Mouse (Mus musculus) ES-E14 (cell line): ENCODE data around the gene Drd2. TPM values are rescaled to one million over a fixed set of nuclear protein-coding genes. Genes with fewer than 3 reads are reported as not detected.

ENCODE experiments used
- DNase-seq: peaks from one replicate; pipeline ENCODE4 v3.0.0-alpha.2; 2013; ENCODE audit warnings: low read depth, low spot score
- H3K27ac ChIP-seq: 2 replicates; pipeline ENCODE4 v1.5.1; 2012; ENCODE audit warnings: low read depth, mild to moderate bottlenecking, low read length, moderate library complexity, mixed read lengths; ENCODE audit not compliant: poor library complexity, insufficient read depth, severe bottlenecking
- H3K36me3 ChIP-seq: 2 replicates; pipeline ENCODE4 v1.6.1; 2012; ENCODE audit warnings: mild to moderate bottlenecking, low read length, moderate library complexity, mixed read lengths; ENCODE audit not compliant: control insufficient read depth, poor library complexity, insufficient read depth, severe bottlenecking
- H3K4me1 ChIP-seq, 2 experiments: fragments of 150-350 bp in 1 of 2; sonication (generic) in 1 of 2; 2 replicates each; pipeline ENCODE4 v1.6.1; 2012; ENCODE audit warnings: low read length in 2 of 2, mild to moderate bottlenecking in 1 of 2, mixed read lengths in 1 of 2; ENCODE audit not compliant: control insufficient read depth in 2 of 2, insufficient read depth in 2 of 2, poor library complexity in 1 of 2
- H3K4me3 ChIP-seq, 2 experiments: fragments of 150-350 bp in 1 of 2; sonication (generic) in 1 of 2; 2 replicates each; pipeline ENCODE4 v1.5.1; 2012; ENCODE audit warnings: low read length in 2 of 2, low read depth in 1 of 2, mild to moderate bottlenecking in 1 of 2, mixed read lengths in 1 of 2; ENCODE audit not compliant: insufficient read depth in 1 of 2, poor library complexity in 1 of 2, severe bottlenecking in 1 of 2
- H3K9ac ChIP-seq: 2 replicates; pipeline ENCODE4 v1.6.1; 2012; ENCODE audit warnings: low read depth, mild to moderate bottlenecking, low read length, mixed read lengths; ENCODE audit not compliant: poor library complexity, insufficient read depth, severe bottlenecking
- H3K9me3 ChIP-seq: fragments of 150-350 bp; sonication (generic); 2 replicates; pipeline ENCODE4 v1.6.1; 2012; ENCODE audit warnings: low read depth, mild to moderate bottlenecking, low read length; ENCODE audit not compliant: control insufficient read depth, insufficient read depth
- CHD2 ChIP-seq: IDR thresholded peaks from 2 replicates; pipeline ENCODE4 v1.6.1; 2014; ENCODE audit warnings: mild to moderate bottlenecking, low read depth, low read length, inconsistent platforms
- HCFC1 ChIP-seq: IDR thresholded peaks from 2 replicates; pipeline ENCODE4 v1.6.1; 2012; ENCODE audit warnings: low read length, inconsistent platforms, borderline replicate concordance; ENCODE audit not compliant: insufficient read depth
- MAFK ChIP-seq: IDR thresholded peaks from 2 replicates; pipeline ENCODE4 v1.6.1; 2014; ENCODE audit warnings: mild to moderate bottlenecking, low read depth, low read length, inconsistent platforms; ENCODE audit not compliant: insufficient read depth
- ZC3H11A ChIP-seq: IDR thresholded peaks from 2 replicates; pipeline ENCODE4 v1.6.1; 2012; ENCODE audit warnings: low read depth, mild to moderate bottlenecking, inconsistent platforms, low read length, borderline replicate concordance
- ZNF384 ChIP-seq: IDR thresholded peaks from 2 replicates; pipeline ENCODE4 v1.6.1; 2012; ENCODE audit warnings: low read depth, low read length, inconsistent platforms
- in situ Hi-C, 2 experiments: fragments of 600-800 bp; cut with MboI; formaldehyde crosslinking; loops; one replicate each; pipeline ENCODE4 v1.15.1; 2025; ENCODE audit warnings: low sequenced_read_pairs in 2 of 2, inconsistent platforms in 1 of 2; ENCODE audit not compliant: unreplicated experiment in 2 of 2
- total RNA-seq: library from RNA; depleted of rRNA; stranded (reverse); fragments of 300-350 nt; gene quantifications from 2 replicates; pipeline ENCODE4 v1.2.3, GENCODE M21; 2012

Gene Drd2
- total RNA-seq, 1 experiment, result not detected

DNA sequence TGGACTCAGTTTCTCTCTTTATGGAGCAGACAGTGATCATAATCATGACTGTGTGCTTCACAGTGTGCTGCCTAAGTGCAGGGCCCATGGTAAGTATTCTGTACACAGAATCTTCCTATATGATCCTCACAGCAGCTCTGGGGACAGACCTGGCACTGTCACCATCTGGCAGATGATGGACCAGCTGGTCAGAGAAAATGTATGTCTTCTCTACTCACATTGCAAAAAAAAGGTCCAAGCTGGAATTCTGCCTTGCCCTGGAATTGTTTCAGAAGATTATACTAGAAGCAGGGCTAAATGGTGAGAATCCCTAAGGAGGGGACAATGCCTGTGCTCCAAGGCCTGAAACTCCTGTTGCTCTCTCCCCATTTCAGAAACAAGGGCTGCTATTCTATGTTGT is 55.6 kb downstream of the Drd2 start:
- no peak overlapping the region for H3K27ac ChIP-seq
- no peak overlapping the region for H3K9ac ChIP-seq
- TF ChIP-seq HCFC1, result no peak
- TF ChIP-seq ZNF384, result no peak
- no peak for TF ChIP-seq CHD2
- TF ChIP-seq MAFK, result no peak
- TF ChIP-seq ZC3H11A, result no peak
- no peak for DNase-seq
- no peak overlapping the region for H3K4me3 ChIP-seq
- H3K4me1 ChIP-seq, result 0 out of 4 replicates have a peak, but pooled peaks cover 0 to 2% of the 10 kb centered on the region in 2 experiments
- no peaks in the 10 kb centered on the region for H3K9me3 ChIP-seq
- in situ Hi-C loops, result no loop called here
- H3K36me3 ChIP-seq, result no peaks in the 10 kb centered on the region

DNA sequence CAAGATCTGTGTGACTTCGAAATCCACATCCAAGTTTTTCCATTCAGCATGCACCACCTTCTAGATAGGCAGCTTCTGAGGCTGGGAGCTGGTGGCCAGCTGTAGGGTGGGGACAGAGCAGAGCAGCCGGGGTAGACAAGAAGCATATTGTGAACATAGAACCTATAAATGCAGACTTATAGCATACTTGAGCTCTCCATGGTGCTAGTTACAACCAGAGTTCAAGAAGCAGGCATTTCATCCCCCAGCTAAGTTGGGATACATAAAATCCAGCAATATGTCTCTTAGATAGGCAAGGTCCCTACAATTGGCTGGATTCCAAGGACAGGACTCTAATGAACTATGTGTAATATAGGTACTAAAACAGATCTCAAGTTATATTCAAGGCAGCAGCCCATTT is 63.3 kb downstream of the Drd2 start:
- no peak overlapping the region for H3K27ac ChIP-seq
- no peak for TF ChIP-seq ZNF384
- no peak for TF ChIP-seq HCFC1
- TF ChIP-seq MAFK, result no peak
- in situ Hi-C loops, result no loop called here
- no peak overlapping the region for H3K9ac ChIP-seq
- no peak for DNase-seq
- H3K36me3 ChIP-seq, result no peaks in the 10 kb centered on the region
- no peak overlapping the region for H3K4me3 ChIP-seq
- no peaks in the 10 kb centered on the region for H3K9me3 ChIP-seq
- no peaks in the 10 kb centered on the region for H3K4me1 ChIP-seq

DNA sequence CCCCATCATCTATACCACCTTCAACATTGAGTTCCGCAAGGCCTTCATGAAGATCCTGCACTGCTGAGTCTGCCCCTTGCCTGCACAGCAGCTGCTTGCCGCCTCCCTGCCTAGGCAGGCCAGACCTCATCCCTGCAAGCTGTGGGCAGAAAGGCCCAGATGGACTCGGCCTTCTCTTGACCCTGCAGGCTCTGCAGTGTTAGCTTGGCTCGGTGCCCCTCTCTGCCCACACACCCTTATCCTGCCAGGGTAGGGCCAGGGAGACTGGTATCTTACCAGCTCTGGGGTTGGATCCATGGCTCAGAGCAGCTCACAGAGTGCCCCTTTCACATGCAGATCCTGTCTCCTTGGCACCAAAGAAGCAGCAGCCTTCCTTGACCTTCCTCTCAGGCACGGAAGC is 66.6 kb downstream of the Drd2 start:
- TF ChIP-seq HCFC1 (no peak), ZC3H11A (no peak), ZNF384 (no peak), CHD2 (no peak), MAFK (no peak)

DNA sequence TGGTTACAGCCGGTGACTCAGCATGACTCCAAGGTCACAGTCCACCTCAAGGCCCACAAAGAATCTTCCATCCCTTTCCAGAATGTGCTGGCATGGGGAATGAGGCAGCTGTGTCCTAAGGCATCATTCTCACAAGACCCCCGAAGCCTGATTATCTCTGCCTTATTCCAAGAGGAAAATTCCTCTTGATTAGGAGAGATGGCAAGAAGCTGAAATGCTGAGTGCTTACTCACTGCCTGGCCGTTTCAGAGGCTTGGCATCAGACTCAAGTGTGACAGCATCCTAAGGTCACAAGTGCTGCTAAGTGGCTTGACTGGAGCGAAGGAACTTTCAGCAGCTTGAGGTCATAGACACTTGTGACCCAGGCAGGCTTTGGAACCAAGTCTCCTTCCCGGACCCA is 70.2 kb downstream of the Drd2 start:
- no peaks in the 10 kb centered on the region for H3K4me1 ChIP-seq
- DNase-seq, result no peak
- H3K4me3 ChIP-seq, result no peak overlapping the region
- TF ChIP-seq CHD2, result no peak
- TF ChIP-seq ZC3H11A, result no peak
- TF ChIP-seq ZNF384, result no peak
- TF ChIP-seq HCFC1, result no peak
- TF ChIP-seq MAFK, result no peak
- no peak overlapping the region for H3K9ac ChIP-seq
- H3K27ac ChIP-seq, result no peak overlapping the region
- in situ Hi-C loops, result no loop called here
- no peaks in the 10 kb centered on the region for H3K9me3 ChIP-seq
- H3K36me3 ChIP-seq, result no peaks in the 10 kb centered on the region

More for the DNA sequence above, 66.6 kb downstream of the Drd2 start:
- Histone ChIP-seq H3K9ac (no peak overlapping the region), H3K36me3 (no peaks in the 10 kb centered on the region), H3K4me3 (no peak overlapping the region), H3K27ac (no peak overlapping the region), H3K9me3 (no peaks in the 10 kb centered on the region), H3K4me1 (no peaks in the 10 kb centered on the region)
- no peak for DNase-seq
- in situ Hi-C loops, result no loop called here

DNA sequence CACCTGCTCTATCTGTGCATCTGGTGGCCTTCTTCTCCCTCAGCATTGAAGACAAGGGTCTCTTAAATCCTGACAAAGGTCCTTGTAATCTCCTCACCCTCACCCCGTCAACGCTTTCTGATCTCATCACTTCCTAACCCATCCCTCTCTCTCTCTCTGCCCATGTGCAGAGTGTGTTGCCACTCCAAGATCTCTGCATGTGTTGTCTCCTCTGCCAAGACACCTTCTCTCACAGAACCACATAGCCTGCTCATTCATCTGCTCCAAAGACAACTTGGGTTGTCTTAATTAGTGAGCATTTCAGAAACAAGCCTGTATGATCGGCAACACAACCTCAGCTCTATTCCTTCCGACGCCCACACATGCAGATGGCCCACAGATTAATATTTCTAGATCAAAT is 83.4 kb downstream of the Drd2 start:
- Histone ChIP-seq H3K36me3 (no peaks in the 10 kb centered on the region), H3K4me3 (no peak overlapping the region), H3K9me3 (no peaks in the 10 kb centered on the region), H3K9ac (no peak overlapping the region), H3K27ac (no peak overlapping the region), H3K4me1 (no peaks in the 10 kb centered on the region)
- in situ Hi-C loops, result no loop called here
- DNase-seq, result no peak
- no peak for TF ChIP-seq MAFK
- no peak for TF ChIP-seq HCFC1
- no peak for TF ChIP-seq ZC3H11A
- no peak for TF ChIP-seq ZNF384
- TF ChIP-seq CHD2, result no peak
